ENCODE assay signal across 21 mouse cellular contexts in the genomic region with DNA sequence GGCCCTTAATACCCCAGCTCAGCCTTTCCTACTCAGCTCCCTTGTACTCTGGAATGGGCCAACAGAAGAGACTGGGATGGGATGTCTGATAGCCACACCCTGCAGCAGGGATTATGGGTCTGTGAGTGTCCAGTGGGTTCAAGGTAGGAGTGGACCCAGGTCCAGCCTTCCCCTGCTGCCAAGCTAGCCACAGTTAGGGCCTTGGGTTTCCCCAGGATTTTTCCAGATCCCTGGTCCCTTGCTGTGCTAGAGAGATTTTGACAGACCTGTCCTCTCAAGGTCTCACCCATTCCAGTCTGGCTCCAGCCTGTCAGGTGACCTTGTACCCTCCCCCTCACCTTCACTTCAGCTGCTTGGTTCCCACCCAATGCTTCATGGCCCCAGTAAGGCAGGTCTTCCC. TPM values are rescaled to one million over a fixed set of nuclear protein-coding genes. Genes with fewer than 3 reads are reported as not detected.
"Had no signal": no experiment of that assay in that cellular context is flagged by ENCODE, and none has a peak within 500 bp of the region (broad histone marks: within the 10 kb centered on the region; RNA-seq: fewer than 3 reads in every experiment).

No protein-coding gene starts in this region.

- H3K9ac ChIP-seq: limb, embryonic 12.5 days; limb, embryonic 15.5 days; liver, embryonic 14.5 days; liver, postnatal 0 days; lung, embryonic 14.5 days; midbrain, embryonic 12.5 days; midbrain, embryonic 15.5 days; neural tube, embryonic 12.5 days; neural tube, embryonic 15.5 days had no signal

- H3K27me3 ChIP-seq: limb, embryonic 12.5 days; limb, embryonic 15.5 days; midbrain, embryonic 12.5 days; midbrain, embryonic 15.5 days; neural tube, embryonic 12.5 days; neural tube, embryonic 15.5 days had no signal

- DNase-seq: kidney, postnatal 14 days; kidney, postnatal 4 days; left cerebral cortex, postnatal 4 days; liver, postnatal 0 days; lung, embryonic 14.5 days; right cerebral cortex, adult 18-20 months; right cerebral cortex, postnatal 14 days; right cerebral cortex, postnatal 4 days; thymus, adult 18-20 months; thymus, postnatal 36 days had no signal

- H3K27ac ChIP-seq: limb, embryonic 12.5 days; limb, embryonic 15.5 days; liver, embryonic 14.5 days; macrophage; midbrain, embryonic 12.5 days; midbrain, embryonic 15.5 days; neural tube, embryonic 12.5 days; neural tube, embryonic 15.5 days had no signal

- H3K4me1 ChIP-seq: limb, embryonic 12.5 days; limb, embryonic 15.5 days; midbrain, embryonic 12.5 days; midbrain, embryonic 15.5 days; neural tube, embryonic 12.5 days; neural tube, embryonic 15.5 days had no signal

- H3K4me3 ChIP-seq: limb, embryonic 12.5 days; limb, embryonic 15.5 days; midbrain, embryonic 12.5 days; midbrain, embryonic 15.5 days; neural tube, embryonic 12.5 days; neural tube, embryonic 15.5 days had no signal

- H3K9me3 ChIP-seq: limb, embryonic 12.5 days; limb, embryonic 15.5 days; midbrain, embryonic 12.5 days; midbrain, embryonic 15.5 days; neural tube, embryonic 12.5 days; neural tube, embryonic 15.5 days had no signal

- ATAC-seq: liver, postnatal 0 days; lung, postnatal 0 days; midbrain, embryonic 15.5 days had no signal

- H3K4me2 ChIP-seq: limb, embryonic 12.5 days; limb, embryonic 15.5 days; liver, embryonic 11.5 days; lung, embryonic 14.5 days; midbrain, embryonic 12.5 days; midbrain, embryonic 15.5 days; neural tube, embryonic 12.5 days; neural tube, embryonic 15.5 days had no signal

RNA-seq across cellular contexts. Expression of a gene that starts 20.0 kb away (rescaled TPM):
- total RNA-seq: megakaryocyte, adult 5-6 weeks had no signal
- polyA plus RNA-seq: macrophage had no signal

RNA-seq across cellular contexts. Expression of a gene that starts 53.7 kb away (rescaled TPM):
- total RNA-seq: megakaryocyte, adult 5-6 weeks had no signal
